Mouse (Mus musculus) brain, embryonic 18.5 days (tissue): ENCODE data around the gene Gabbr2.

ENCODE experiments used
- DNase-seq: peaks from one replicate; pipeline ENCODE4 v3.0.0-alpha.2; 2012; ENCODE audit warnings: low read depth, low spot score

Gene Gabbr2

DNA sequence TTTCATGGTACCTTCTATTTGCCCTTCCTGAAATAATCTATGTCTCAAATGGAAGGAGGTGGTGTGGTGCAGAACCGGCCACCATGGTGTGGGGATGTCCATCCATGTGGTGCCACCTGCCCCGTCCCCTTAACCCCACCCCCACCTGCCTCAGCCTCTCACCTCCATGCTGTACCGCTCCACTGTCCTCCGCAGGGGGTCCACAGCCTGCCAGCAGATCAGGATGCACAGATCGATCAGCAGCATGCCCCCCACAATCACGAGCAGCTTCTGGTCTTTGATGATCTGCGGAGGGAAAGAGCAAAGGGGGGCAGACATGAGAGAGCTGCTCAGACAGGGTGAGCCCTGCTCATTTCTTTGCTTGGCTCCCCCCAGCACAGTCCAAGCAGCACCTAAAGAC lies 273.0 kb downstream of the Gabbr2 start:
- no peak for DNase-seq

DNA sequence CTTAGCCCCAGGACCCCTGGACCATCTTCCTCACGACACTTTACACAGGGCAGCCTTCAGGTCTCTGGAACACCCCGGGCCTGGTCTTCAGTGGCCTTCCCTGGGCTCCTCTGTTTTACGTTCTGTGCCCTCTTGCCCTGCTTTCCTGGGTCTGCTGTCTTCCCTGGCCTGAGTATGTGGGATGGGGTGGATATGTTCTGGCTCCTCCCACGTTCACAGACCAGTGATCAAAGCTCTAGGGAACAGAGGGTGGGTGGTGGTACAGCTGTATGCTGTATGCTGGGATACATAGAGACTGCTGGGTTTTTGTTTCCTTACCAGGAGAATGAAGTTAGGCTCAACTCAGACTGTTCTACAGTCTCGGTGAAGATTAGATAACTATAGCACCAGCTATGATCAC lies 274.5 kb downstream of the Gabbr2 start:
- no peak for DNase-seq

DNA sequence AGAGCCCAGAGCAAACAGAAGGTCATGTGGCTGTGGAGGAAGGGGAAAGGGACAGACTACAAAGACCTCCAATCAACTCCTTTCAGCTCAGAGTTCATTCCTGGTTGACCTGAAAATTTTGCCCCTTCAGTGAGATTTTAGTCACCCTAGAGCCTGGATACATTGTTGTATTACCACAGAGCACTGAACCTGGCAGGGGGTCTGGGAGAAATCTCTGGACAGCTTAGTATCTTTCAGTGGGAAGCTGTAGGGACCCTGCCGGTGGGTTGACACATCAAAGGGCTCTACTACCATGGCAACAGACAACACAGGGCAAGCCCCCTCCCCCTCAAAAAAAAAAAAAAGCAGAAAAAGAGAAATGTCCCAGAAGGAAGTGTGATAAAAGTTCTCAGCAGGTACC lies 275.3 kb downstream of the Gabbr2 start:
- DNase-seq: no peak

DNA sequence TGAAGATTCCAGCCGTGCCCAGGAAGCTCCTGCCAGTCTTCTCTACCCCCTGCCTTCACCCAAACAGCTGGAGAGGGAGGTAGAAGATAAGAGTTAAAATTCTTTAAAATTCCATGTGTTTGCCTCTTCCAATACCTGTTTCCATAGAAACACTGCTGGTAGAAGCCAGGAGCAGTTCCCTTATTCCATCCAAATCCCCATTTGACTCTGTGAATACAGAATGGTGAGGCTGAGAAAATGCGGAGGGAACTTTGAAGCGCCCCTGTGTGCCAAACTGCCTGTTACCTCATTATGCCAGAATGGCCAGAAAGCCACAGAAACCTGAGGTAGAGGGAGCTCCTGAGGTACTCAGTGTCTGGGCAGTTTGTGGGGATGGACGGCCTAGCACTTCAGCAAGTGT lies 281.1 kb downstream of the Gabbr2 start:
- DNase-seq: no peak

DNA sequence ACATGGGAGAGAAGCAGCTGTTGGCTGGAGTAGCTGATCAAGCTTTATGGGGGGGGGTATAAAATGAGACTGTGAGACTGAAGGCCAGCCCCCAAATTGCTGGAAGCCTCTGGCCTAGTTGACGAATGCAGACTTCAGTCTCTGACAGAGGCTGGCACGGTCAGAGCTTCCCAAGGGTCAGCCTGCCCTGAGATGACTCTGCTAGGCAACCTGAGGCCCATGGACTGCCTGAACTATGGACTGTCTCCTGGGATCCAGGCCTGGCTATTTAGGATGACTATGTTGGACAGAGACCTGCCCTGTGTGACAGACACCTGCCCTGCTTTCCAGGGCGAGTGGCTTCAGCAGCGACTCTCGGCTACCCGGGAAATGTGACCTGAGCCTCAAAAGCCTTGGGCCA lies 281.7 kb downstream of the Gabbr2 start:
- DNase-seq: no peak

DNA sequence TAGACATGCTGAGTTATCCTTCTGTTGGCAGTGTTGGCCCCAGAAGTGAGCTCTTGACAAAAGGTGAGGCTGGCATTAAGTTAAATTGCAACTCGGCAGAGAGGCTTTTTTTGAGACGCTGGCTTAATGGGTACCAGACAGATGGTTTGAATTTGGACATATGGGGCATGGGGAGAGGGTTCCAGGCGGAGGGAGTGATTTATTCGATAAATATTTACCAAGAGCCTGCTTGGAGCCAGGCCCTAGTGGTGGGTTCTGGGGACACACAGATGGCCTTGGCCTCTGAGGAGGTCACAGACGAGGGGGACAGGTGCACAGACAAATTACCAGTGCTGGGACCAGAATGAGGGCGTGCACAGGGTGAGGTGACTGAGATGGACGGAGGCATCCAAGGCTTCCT lies 282.2 kb downstream of the Gabbr2 start:
- no peak for DNase-seq

DNA sequence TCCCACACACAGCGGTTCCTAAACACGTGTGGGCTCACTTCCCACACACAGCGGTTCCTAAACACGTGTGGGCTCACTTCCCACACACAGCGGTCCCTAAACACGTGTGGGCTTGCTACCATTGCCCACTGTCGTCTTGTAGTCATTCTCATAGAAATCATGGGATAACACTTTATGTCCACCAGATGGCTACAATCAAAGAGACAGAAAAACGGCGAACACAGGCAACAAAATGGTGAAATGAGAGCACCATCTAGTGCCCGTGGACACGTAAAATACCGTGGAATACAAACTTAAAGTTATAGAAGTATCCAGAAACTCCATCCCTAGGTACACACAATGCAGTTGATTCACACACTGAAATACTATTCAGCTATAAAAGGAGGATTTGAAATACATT lies 285.9 kb downstream of the Gabbr2 start:
- DNase-seq: no peak

DNA sequence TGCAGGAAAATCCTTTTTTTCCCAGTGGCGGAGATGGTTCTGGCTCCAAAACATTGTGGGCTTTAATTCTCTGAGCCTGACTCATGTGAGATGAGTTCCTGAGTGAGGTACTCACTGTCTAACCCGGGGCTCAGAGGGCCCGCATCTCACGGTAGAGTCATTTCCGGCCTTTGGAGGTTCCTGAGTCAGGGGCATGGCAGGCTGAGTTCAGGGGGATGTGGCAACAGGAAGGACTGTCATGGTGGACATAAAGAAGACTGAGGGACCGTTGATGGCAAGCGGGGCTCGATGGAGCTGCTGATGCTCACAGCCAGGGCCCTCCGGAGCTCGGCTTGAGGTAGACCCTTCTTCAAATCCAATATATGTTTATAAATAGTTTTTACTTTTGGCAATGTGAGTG lies 288.5 kb downstream of the Gabbr2 start:
- no peak for DNase-seq

DNA sequence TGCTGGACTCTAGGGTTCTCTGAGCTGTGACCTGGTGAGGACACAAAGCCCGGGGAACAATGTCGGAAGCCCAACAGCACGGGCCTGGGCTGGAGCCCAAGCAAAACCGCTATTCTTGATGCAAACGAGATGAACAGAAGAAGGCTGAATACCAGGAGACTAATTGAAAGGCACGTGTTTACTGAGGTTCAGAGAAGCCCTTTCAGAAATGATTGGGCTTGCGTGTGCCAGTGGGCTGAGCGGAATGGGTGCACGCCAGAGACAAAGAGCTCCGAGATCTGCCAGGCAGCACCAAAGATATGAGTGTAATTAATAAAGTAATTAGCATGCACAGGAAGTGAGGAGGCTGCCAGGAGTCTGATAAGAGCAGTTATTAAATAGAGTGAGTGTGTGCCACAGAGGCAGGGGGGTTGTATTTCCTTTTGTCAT lies 291.4 kb downstream of the Gabbr2 start:
- DNase-seq: no peak

DNA sequence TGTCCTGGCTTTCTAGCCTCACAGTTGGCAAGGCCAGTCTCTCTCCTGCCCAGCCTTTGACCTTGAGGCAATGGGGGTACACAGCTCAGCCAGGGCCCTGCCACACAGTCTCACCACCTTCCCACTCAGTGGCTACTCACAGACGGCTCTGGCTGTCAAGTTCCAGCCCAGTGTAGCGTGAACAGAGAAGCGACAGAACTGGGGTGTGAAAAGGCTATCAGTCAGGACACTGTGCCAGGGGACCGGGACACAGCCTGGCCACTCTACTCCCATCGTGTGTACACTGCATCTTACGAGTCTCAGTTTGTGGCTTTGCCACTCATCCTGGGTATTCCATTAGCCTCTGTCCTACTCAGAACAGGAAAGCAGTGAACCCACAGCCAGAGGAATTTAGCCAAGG lies 295.2 kb downstream of the Gabbr2 start:
- DNase-seq: no peak

DNA sequence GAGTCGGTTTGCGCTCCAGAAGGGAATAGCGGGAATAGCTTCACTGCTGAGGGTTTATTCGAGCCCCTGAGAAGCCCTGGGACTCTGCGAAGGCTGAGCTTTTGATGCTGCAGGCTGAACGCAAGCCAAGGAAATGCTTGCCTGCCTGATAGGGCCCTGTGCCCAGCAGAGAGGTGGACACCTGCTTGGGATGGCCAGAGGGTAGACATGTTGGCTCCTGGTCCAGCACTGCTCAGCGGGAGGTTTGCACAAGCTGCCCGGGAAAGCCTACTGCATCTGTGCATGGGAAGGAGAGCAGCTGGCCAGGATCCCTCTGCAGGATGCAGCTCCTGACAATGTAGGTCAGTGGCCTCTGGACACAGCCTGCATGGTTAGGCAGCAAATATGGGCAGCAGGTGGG lies 301.1 kb downstream of the Gabbr2 start:
- no peak for DNase-seq

DNA sequence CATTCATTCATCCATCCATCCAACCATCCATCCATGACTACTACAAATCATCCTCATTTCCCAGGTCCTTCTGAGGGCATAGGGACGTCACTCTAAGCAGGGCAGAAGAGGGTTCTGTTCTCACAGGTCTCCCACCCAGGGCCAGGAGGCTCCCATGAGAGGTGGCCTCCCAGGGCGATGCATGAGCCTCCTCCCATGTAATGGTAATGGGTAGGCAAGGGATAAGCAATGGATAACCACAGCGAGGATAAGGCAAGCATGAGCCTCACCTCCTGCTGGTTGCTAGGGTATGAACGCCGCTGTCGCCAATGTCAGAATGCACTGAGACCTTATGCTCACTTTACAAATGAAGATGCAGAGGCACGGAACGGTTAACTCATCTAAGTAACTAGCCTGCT lies 301.7 kb downstream of the Gabbr2 start:
- no peak for DNase-seq

DNA sequence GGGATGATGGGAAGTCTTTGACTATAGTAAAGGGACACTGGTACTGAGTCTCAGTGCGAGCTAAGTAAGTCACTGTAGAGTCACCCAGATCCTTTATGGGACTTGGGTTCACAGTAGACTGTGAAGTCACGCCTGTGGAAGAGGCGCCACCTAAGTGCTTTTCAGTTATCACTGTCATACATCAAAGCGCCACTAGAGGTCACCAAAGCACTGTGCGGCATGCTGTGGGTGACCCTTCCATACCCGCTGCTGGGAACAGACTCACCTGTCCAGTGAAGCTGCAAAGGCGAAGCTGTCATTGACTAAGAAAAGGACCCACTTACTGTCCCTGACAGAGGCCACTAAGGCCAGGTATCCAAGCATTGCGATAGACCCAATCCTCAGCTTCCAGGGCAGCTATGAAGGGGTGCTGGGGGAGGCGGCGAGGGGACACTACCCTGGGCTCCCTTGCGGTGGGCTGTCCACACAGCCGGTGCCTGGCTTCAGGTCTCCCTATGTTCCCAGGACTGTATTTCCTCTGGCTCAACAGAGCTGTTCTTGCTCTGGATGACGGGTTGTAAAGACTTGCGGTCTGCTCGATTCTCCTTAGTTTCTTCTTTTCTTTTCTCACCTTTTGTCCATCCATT lies 302.2 kb downstream of the Gabbr2 start:
- no peak for DNase-seq

DNA sequence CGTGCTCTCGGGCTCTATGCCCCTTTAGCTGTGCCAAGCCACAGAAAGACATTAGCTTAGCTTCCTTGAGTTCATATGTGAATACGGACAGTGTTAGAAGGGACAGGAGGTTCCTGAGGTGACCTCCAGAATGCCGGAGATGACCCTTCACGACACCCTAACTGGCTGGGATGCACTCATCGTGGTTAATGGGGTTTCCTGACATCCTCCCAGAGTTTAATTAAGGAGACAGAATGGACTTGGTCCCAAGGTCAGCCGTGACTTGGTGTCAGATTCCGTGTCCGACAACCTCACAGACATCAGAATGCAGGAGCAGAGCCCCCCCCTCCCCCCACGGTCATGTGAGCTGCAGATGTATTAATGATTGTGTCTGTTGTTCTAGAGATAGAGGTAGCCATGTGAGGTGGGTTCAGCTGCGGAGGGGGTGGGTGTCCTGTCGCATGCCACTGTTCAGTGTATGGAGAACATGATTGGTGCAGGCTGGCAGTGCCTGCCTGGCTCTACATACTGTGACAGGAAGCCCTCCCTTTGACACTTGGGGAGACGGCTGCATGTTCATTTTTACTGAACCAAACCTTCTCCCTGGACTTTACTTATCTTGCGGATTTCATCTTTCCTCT lies 303.4 kb downstream of the Gabbr2 start:
- no peak for DNase-seq

DNA sequence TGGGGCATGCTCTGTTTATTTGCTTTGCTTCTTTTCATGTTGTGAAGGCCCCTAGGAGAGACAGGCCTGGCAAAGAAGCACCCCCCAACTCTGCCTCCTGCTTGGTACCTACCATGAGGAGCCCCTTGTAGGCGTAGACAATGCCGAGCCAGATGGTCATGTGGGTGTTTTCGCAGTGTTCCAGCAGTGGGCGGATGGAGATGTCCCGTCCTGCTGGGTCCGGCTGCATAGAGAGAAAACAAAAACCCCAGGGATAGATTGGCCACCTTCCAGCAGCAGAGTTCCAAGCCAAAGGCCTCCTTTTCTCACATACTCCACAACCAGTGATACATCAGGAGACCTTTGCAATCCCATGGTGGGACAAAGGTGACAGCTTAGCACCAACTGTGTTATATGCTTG lies 307.5 kb downstream of the Gabbr2 start:
- no peak for DNase-seq

DNA sequence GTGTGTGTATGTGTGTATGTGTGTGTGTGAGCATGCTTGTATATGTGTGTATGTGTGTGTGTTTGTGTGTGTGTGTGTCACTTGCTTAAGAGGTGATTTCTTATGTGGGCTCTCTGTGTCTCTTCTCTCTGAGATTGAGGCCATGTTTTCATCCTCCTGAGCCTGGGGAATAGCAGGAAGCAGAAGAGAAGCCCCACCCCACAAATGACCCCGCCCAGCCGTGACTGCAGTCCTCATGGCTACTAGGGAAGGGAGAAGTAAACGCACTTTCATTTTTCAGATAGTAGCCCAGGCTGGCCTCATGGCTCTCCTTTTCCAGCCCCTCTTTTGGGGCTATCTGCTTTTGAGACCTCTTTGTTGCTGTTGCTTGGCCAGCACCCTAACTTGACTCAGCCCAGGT lies 315.0 kb downstream of the Gabbr2 start:
- no peak for DNase-seq

DNA sequence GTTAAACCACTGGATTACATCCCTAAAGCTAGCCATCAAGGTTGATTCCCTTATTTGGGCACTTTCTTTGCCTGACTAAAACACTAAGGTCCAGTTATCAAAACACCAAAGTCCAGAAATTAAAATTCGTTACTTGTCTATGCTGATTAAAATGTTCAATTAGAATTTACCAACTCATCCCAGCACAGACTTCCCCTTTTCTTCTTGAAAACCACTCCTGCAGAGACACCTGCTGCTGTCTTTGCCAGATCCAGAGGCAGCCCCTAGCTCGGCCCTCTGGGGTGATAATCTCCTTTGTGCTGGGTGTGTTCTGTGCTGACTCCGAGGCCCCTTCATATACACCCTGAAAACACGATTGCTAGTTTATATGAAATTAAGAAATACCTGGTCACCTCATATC lies 315.7 kb downstream of the Gabbr2 start:
- no peak for DNase-seq

DNA sequence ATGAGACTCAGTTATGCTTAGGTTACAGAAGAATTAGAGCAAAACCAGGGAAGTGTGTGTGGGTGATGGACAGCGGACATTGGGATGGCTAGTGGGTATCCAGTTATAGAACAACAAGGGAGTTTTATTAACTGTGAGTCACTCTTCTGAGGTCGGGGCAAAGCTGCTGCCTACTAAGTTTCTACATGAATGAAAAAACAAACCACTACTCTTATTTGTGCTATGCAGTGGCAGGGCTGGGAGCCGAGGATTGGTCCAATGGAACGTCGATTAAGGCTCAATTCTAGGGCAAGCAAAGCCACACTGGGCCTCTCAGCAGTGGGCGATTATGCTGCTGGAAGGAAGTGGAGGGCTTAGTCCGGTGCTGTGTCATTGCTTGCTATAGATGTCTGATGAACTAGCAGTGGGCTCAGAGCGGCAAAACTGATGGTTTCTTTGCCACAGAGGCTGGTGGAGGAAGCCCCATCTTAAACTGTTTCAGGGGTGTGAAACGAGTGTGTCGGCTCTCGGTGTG lies 316.3 kb downstream of the Gabbr2 start:
- no peak for DNase-seq

DNA sequence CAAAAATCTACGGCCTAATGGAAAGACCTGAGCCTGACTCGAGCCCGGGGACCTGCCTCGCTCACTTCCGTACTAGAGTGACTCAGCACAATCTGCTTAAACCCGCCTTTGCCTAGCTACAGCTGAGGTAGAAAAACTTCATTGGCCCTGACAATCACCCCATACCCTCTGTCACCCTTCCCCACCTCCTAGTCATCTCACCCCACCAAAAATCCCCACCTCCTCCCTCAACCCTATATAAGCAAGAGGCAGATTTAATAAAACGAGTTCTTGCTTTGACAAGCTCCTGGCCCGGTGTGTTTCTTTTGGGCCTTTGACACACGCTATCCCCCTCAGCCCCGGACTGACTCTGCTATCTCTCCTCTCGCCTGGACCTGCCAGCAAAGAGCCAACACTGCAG lies 323.1 kb downstream of the Gabbr2 start:
- no peak for DNase-seq

DNA sequence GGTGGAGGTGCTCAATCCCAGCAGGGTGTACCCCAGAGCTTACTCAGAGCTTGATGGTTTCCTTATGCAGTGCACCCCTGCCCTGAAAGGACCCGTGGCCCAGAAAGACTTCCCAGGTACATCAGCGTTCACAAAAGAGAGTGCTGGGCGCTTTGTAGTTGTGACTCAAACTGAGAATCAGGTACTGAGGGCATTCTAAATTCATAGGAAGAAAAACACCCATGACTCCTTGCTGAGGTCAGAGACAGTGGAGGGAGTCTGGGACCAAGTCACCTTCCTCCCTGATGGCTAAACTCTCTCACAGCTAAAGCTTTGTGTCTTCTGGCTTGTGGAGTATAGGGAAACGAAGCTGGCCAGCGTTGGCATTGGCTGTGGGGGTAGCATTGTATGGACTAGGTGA lies 325.3 kb downstream of the Gabbr2 start:
- DNase-seq: no peak

DNA sequence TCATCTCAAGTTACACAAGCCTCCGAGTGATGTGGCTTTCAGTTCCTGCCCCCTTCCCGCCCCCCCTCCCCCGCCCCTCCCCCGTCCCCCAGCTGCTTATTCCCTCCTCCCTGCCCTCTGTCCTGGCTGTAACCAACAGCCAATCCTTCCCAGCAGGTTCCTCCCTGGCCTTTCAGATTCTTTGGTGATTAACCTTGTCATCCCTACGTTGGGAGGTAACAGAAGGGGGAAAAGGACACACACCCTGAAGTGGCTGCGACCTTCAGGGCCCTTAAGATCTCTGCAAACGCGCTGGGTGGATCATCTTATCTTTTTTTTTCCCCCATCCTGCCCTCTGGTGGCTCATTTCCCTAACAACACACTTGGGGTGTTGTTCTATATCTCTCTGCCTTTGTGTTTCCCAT lies 326.3 kb downstream of the Gabbr2 start:
- no peak for DNase-seq

DNA sequence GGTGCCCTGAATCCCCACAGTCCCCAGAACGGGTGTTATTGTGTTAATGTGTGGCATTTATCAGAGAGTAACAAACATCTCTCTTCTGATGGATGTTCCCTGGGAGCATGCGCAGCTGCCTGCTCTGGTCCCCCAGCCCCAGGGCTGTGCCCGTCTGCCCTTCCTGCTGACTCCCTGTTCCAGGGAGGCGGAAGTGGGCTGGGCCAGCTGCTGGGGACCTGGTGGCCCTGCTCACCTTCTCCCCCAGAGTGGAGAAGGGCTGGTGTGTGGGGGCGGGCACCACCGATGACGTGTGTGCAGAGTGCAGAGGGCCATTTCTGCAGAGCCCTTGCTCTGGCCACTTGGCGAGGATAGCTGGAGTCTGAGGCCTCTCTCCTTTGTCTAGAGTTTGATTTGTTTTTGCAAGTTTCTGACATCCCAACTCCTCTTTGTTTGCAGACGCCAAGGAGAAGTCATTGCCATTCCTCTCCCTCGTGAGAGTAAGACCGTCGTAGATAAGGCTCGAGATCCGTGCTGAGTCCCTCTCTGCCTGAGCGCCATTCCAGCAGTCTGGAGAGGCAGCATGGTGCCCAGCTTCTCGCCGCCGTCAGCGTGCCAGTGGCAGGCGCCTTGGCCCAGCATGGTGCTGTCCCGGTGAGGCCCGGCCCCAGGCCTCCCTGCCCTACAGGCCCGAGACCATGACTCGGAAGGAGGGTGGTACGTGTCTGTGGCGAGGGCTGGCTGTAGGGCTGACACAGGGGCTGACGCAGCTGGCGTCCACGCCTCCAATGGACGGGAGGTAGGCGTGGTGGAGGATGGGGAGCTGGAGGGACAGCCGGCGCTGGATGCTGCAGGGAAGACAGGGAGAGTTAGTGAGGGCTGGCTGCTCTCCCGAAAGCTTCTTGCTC lies 327.3 kb downstream of the Gabbr2 start:
- no peak for DNase-seq

DNA sequence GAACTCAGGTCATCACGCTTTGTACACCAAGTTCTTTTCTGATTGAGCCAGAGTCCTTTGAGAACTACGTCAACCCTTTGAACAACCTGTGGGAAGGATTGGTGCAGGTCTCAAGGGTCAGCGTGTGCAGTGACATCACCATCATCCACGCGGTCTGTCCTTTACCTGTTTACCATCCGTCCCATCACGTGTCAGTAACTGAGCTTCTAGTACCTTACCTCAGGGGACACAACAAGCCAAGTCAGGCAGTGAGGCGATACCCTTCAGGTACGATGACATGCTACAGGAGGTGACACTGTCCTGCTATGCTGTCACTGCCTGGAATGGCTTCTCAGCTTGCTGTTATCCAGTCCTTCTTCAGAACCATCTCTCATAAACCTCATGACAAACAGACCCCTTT lies 330.2 kb downstream of the Gabbr2 start:
- DNase-seq: no peak
